Mouse (Mus musculus): ENCODE results near the gene Nr4a3.
A peak's percentile ranks its signal among the peaks of the same experiment; 100 is the strongest.

The Nr4a3 gene

GRCm38 (mm10) chr4:48051086-48051673, 6.2 kb downstream of the Nr4a3 start:
- DNase-seq = no peak

- no peak for DNase-seq
Measured at GRCm38 (mm10) chr4:48051674-48052121, 6.7 kb downstream of the Nr4a3 start.

- no peak for DNase-seq
Measured at GRCm38 (mm10) chr4:48061716-48062115, 16.8 kb downstream of the Nr4a3 start.

- no peak for DNase-seq
Measured at GRCm38 (mm10) chr4:48064311-48064710, 19.4 kb downstream of the Nr4a3 start.

GRCm38 (mm10) chr4:48066676-48067075, 21.7 kb downstream of the Nr4a3 start:
- DNase-seq = peak; percentile 51

GRCm38 (mm10) chr4:48069111-48069510, 24.2 kb downstream of the Nr4a3 start:
- DNase-seq = no peak

- no peak for DNase-seq
Measured at GRCm38 (mm10) chr4:48072006-48072405, 27.1 kb downstream of the Nr4a3 start.

- no peak for DNase-seq
Measured at GRCm38 (mm10) chr4:48073325-48073724, 28.4 kb downstream of the Nr4a3 start.

- no peak for DNase-seq
Measured at GRCm38 (mm10) chr4:48074451-48075240, 29.7 kb downstream of the Nr4a3 start.

GRCm38 (mm10) chr4:48076693-48077471, 31.9 kb downstream of the Nr4a3 start:
- peak; percentile 42 for DNase-seq

GRCm38 (mm10) chr4:48078213-48078612, 33.3 kb downstream of the Nr4a3 start:
- no peak for DNase-seq

GRCm38 (mm10) chr4:48079285-48080039, 34.5 kb downstream of the Nr4a3 start:
- no peak for DNase-seq

- no peak for DNase-seq
Measured at GRCm38 (mm10) chr4:48083452-48083851, 38.5 kb downstream of the Nr4a3 start.

GRCm38 (mm10) chr4:48086609-48087008, 41.7 kb downstream of the Nr4a3 start:
- no peak for DNase-seq

GRCm38 (mm10) chr4:48087497-48087896, 42.5 kb downstream of the Nr4a3 start:
- DNase-seq = no peak

- DNase-seq = no peak
Measured at GRCm38 (mm10) chr4:48093221-48093620, 48.3 kb downstream of the Nr4a3 start.

- DNase-seq = no peak
Measured at GRCm38 (mm10) chr4:48100217-48100616, 55.3 kb downstream of the Nr4a3 start.

GRCm38 (mm10) chr4:48101981-48102380, 57.0 kb downstream of the Nr4a3 start:
- DNase-seq = no peak

- DNase-seq = peak; percentile 74
Measured at GRCm38 (mm10) chr4:48105387-48105786, 60.4 kb downstream of the Nr4a3 start.

GRCm38 (mm10) chr4:48107086-48107485, 62.1 kb downstream of the Nr4a3 start:
- no peak for DNase-seq

GRCm38 (mm10) chr4:48108591-48108990, 63.6 kb downstream of the Nr4a3 start:
- DNase-seq = no peak

- no peak for DNase-seq
Measured at GRCm38 (mm10) chr4:48110331-48110730, 65.4 kb downstream of the Nr4a3 start.

- DNase-seq = no peak
Measured at GRCm38 (mm10) chr4:48116191-48116590, 71.2 kb downstream of the Nr4a3 start.

Data from layer of hippocampus, adult 9-11 months (tissue).